ENCODE assay signal across 9 mouse cellular contexts in genomic region chr10:18816560-18816959, GRCm38 (mm10). TPM values are rescaled to one million over a fixed set of nuclear protein-coding genes. Genes with fewer than 3 reads are reported as not detected.
DNase-seq lines count a peak whose midpoint lies in the region; ATAC-seq lines count a peak whose summit lies in the region.
"Had no signal": no experiment of that assay in that cellular context is flagged by ENCODE, and none has a peak within 500 bp of the region (broad histone marks: within the 10 kb centered on the region; RNA-seq: fewer than 3 reads in every experiment).

No protein-coding gene starts in this region.

- no peak overlapping the region for H3K4me3 ChIP-seq in embryonic facial prominence, embryonic 15.5 days (replicated peaks)
- H3K4me3 ChIP-seq in stomach, embryonic 15.5 days (replicated peaks), result no peak overlapping the region
- H3K4me3 ChIP-seq: liver, embryonic 15.5 days had no signal

- no peak overlapping the region for H3K9ac ChIP-seq in embryonic facial prominence, embryonic 15.5 days
- H3K9ac ChIP-seq in stomach, embryonic 15.5 days, result no peak overlapping the region
- H3K9ac ChIP-seq: liver, embryonic 15.5 days had no signal

- intact Hi-C loops in heart, postnatal 36 days (cut with DNase I), result no loop called here

- no peaks in the 10 kb centered on the region for H3K9me3 ChIP-seq in embryonic facial prominence, embryonic 15.5 days (replicated peaks)
- no peaks in the 10 kb centered on the region for H3K9me3 ChIP-seq in stomach, embryonic 15.5 days
- H3K9me3 ChIP-seq: liver, embryonic 15.5 days had no signal

- H3K36me3 ChIP-seq in embryonic facial prominence, embryonic 15.5 days, result no peaks in the 10 kb centered on the region
- H3K36me3 ChIP-seq in stomach, embryonic 15.5 days, result no peaks in the 10 kb centered on the region
- H3K36me3 ChIP-seq: liver, embryonic 15.5 days had no signal

- no peak overlapping the region; the same call in 1 of the 2 replicates for H3K27ac ChIP-seq in embryonic facial prominence, embryonic 15.5 days (replicated peaks)
- 0 out of 2 replicates have a peak overlapping the region, but pooled peaks have one; percentile 31 for H3K27ac ChIP-seq in stomach, embryonic 15.5 days
- H3K27ac ChIP-seq: liver, embryonic 15.5 days had no signal

- peaks cover 17% of the 10 kb centered on the region for H3K4me1 ChIP-seq in embryonic facial prominence, embryonic 15.5 days
- no peaks in the 10 kb centered on the region for H3K4me1 ChIP-seq in stomach, embryonic 15.5 days
- H3K4me1 ChIP-seq: liver, embryonic 15.5 days had no signal

- ATAC-seq in embryonic facial prominence, embryonic 15.5 days (ENCODE audit: insufficient number of reproducible peaks, low FRiP score, low TSS enrichment, low read depth), result peak; percentile 82; the same call in 1 of the 2 replicates
- peak; percentile 83; the same call in 1 of the 2 replicates for ATAC-seq in stomach, embryonic 15.5 days (ENCODE audit: insufficient read depth, low FRiP score, low read depth)

- no peak overlapping the region for H3K4me2 ChIP-seq in embryonic facial prominence, embryonic 15.5 days (replicated peaks)
- no peak overlapping the region for H3K4me2 ChIP-seq in stomach, embryonic 15.5 days
- H3K4me2 ChIP-seq: liver, embryonic 15.5 days had no signal

- peak; percentile 35 for DNase-seq in urinary bladder, postnatal 14 days (ENCODE audit: low spot score)
- DNase-seq in urinary bladder, adult 2 months (ENCODE audit: low spot score), result no peak
- peak; percentile 49 to 58 for DNase-seq in heart, postnatal 36 days
- DNase-seq in layer of hippocampus, postnatal 36 days, result peak; percentile 6
- DNase-seq in frontal cortex, postnatal 36 days (ENCODE audit: low spot score in 2 of 2), result no peak
- no peak for DNase-seq in left cerebral cortex, adult 9 months (ENCODE audit: low spot score in 2 of 2)

- WGBS in embryonic facial prominence, embryonic 15.5 days, result 28% methylated on average over 5 of the region's 5 CpGs
- WGBS in stomach, embryonic 15.5 days, result 34% methylated on average over 5 of the region's 5 CpGs

- no peaks in the 10 kb centered on the region for H3K27me3 ChIP-seq in embryonic facial prominence, embryonic 15.5 days
- no peaks in the 10 kb centered on the region for H3K27me3 ChIP-seq in stomach, embryonic 15.5 days (replicated peaks)
- H3K27me3 ChIP-seq: liver, embryonic 15.5 days had no signal

RNA-seq across cellular contexts. Expression of gene Perp, which starts 28.3 kb away (rescaled TPM):
- 246 and 252 TPM in 2 replicates for polyA plus RNA-seq in urinary bladder, adult 2 months (2012; rRNA removed)
- 556 and 591 TPM in 2 replicates for polyA plus RNA-seq in embryonic facial prominence, embryonic 15.5 days (2015; fragmentation: Nextera tagmentation; extraction: Ambion mirVana)
- 100 to 1,000 TPM; 108 to 119 TPM for total RNA-seq in heart, postnatal 36 days (2021)
- 1 to 10 TPM; 2.1 to 4.5 TPM for total RNA-seq in layer of hippocampus, postnatal 36 days (2021)
- 184 and 297 TPM in 2 replicates for polyA plus RNA-seq in stomach, embryonic 15.5 days (2015; fragmentation: Nextera tagmentation; extraction: Ambion mirVana)

RNA-seq across cellular contexts. Expression of gene Gm4922, which starts 30.0 kb away (rescaled TPM):
- polyA plus RNA-seq in urinary bladder, adult 2 months (2012; rRNA removed), result not detected in 2 replicates
- polyA plus RNA-seq in embryonic facial prominence, embryonic 15.5 days (2015; fragmentation: Nextera tagmentation; extraction: Ambion mirVana), result not detected in 2 replicates
- not detected for total RNA-seq in heart, postnatal 36 days (2021)
- not detected for total RNA-seq in layer of hippocampus, postnatal 36 days (2021)
- polyA plus RNA-seq in stomach, embryonic 15.5 days (2015; fragmentation: Nextera tagmentation; extraction: Ambion mirVana), result 0.13 and 0.34 TPM in 2 replicates
- polyA plus RNA-seq: liver, embryonic 15.5 days had no signal

Comparison
In these comparisons a context has a peak if more than half of its experiments do, and no peak if none do; other contexts are left out.
1. DNase-seq: peak in urinary bladder, postnatal 14 days (single experiment), heart, postnatal 36 days (2 of 2) and layer of hippocampus, postnatal 36 days (2 of 2); none in urinary bladder, adult 2 months (single experiment), frontal cortex, postnatal 36 days (0 of 2) and left cerebral cortex, adult 9 months (0 of 2).